Mouse (Mus musculus) intestine, postnatal 0 days (tissue): ENCODE results near the gene Pank4. TPM values are rescaled to one million over a fixed set of nuclear protein-coding genes. Genes with fewer than 3 reads are reported as not detected.

ENCODE experiments used
- ATAC-seq: fragments of 200-750 bp; cut with Nextera tagmentation; 2 replicates; pipeline ENCODE4 v1.8.0; 2017; ENCODE audit warnings: mild to moderate bottlenecking, moderate TSS enrichment, moderate library complexity
- H3K27ac ChIP-seq: fragments of 300-500 bp; sonication (generic); 2 replicates; pipeline ENCODE4 v1.5.1; 2014; ENCODE audit warnings: mild to moderate bottlenecking, low read depth, low read length, moderate library complexity
- H3K27me3 ChIP-seq: fragments of 300-500 bp; sonication (generic); replicated peaks from 2 replicates; pipeline ENCODE4 v1.6.1; 2014; ENCODE audit warnings: low read length, mixed read lengths; ENCODE audit not compliant: control insufficient read depth, insufficient read depth
- H3K36me3 ChIP-seq: fragments of 300-500 bp; sonication (generic); 2 replicates; pipeline ENCODE4 v1.6.1; 2014; ENCODE audit warnings: mild to moderate bottlenecking, moderate library complexity; ENCODE audit not compliant: control insufficient read depth, insufficient read depth
- H3K4me1 ChIP-seq: fragments of 300-500 bp; sonication (generic); replicated peaks from 2 replicates; pipeline ENCODE4 v1.6.1; 2014; ENCODE audit warnings: antibody characterized with exemption, low read length, mixed read lengths; ENCODE audit not compliant: control insufficient read depth, insufficient read depth
- H3K4me2 ChIP-seq: fragments of 300-500 bp; sonication (generic); replicated peaks from 2 replicates; pipeline ENCODE4 v1.6.1; 2014; ENCODE audit warnings: low read depth, mild to moderate bottlenecking, moderate library complexity
- H3K4me3 ChIP-seq: fragments of 300-500 bp; sonication (generic); 2 replicates; pipeline ENCODE4 v1.5.1; 2014; ENCODE audit warnings: low read depth, low read length
- H3K9ac ChIP-seq: fragments of 300-500 bp; sonication (generic); 2 replicates; pipeline ENCODE4 v1.6.1; 2014; ENCODE audit warnings: mild to moderate bottlenecking, low read depth, low read length
- H3K9me3 ChIP-seq: fragments of 300-500 bp; sonication (generic); 2 replicates; pipeline ENCODE4 v1.6.1; 2016; ENCODE audit warnings: mixed run types; ENCODE audit not compliant: control insufficient read depth
- CTCF ChIP-seq: sonication (generic); IDR thresholded peaks from 2 replicates; pipeline ENCODE4 v1.5.1; 2016; ENCODE audit warnings: low read depth, mild to moderate bottlenecking, control low read depth, antibody characterized with exemption, moderate library complexity
- WGBS: fragments of 180-500 bp; shearing (Covaris S2); extraction: QIAGEN DNeasy Blood & Tissue Kit; methylation state at CpG from one replicate; pipeline ENCODE4 v1.1.7; 2014; 5-methylcytosine and 5-hydroxymethylcytosine counted together
- polyA plus RNA-seq: library from polyadenylated mRNA; unstranded; fragments of >200 nt; fragmentation: Nextera tagmentation; extraction: Ambion mirVana; gene quantifications from 2 replicates; pipeline ENCODE4 v1.2.1, GENCODE M21; 2015

Gene Pank4
- polyA plus RNA-seq, 1 experiment from 2014 or later = 10.9 TPM

GRCm38 (mm10) chr4:154948066-154948939 is 15.6 kb upstream of the Pank4 start:
- Histone ChIP-seq H3K27me3 (peaks cover 40% of the 10 kb centered on the region), H3K4me3 (no peak overlapping the region), H3K27ac (no peak overlapping the region), H3K4me1 (no peaks in the 10 kb centered on the region), H3K9ac (no peak overlapping the region), H3K4me2 (no peak overlapping the region), H3K36me3 (no peaks in the 10 kb centered on the region), H3K9me3 (no peaks in the 10 kb centered on the region)
- no peak for TF ChIP-seq CTCF
- ATAC-seq = no peak
- 37% methylated on average over 14 of the region's 14 CpGs for WGBS

DNA sequence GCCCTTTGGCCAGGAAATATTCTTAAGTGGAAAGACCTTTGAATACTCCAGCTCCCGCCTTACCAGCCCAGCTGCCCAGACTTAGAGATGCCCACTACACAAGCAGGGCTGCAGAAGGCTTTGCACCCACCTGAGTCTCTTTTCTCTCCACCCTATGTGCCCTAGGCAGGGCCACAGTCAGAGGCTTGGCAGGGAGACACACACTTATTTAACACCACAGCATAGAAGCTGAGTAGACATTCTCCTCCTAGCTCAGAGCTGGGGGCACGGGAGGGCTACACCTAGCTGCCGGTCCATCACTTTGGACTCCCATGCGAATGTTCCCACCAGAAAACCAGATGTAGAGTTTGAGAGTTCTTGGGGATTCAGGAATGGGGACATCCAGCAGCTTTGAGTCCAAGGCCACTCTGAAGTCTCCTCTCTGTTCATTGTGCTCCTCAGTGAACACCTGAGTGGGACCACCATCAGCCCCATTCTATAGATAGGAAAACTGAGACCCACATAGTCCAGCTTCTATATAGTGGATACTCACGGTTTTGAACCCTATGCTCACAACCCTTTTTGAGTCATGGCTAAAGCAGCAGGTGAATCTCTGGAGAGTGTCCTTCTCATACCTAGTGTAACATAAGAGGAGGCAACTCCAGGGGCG is 14.9 kb upstream of the Pank4 start:
- no peak overlapping the region for H3K4me2 ChIP-seq
- no peak for TF ChIP-seq CTCF
- H3K27me3 ChIP-seq = peaks cover 48% of the 10 kb centered on the region
- ATAC-seq = no peak
- H3K4me1 ChIP-seq = no peaks in the 10 kb centered on the region
- H3K9me3 ChIP-seq = no peaks in the 10 kb centered on the region
- H3K27ac ChIP-seq = no peak overlapping the region
- 70% methylated on average over 6 of the region's 6 CpGs for WGBS
- H3K4me3 ChIP-seq = no peak overlapping the region
- no peaks in the 10 kb centered on the region for H3K36me3 ChIP-seq
- no peak overlapping the region for H3K9ac ChIP-seq

GRCm38 (mm10) chr4:154949589-154949982 is 14.3 kb upstream of the Pank4 start:
- Histone ChIP-seq H3K4me1 (no peaks in the 10 kb centered on the region), H3K9ac (no peak overlapping the region), H3K36me3 (no peaks in the 10 kb centered on the region), H3K27me3 (peaks cover 53% of the 10 kb centered on the region), H3K27ac (no peak overlapping the region), H3K4me2 (no peak overlapping the region), H3K9me3 (no peaks in the 10 kb centered on the region), H3K4me3 (no peak overlapping the region)
- no peak for ATAC-seq
- WGBS = 15% methylated on average over 16 of the region's 16 CpGs
- TF ChIP-seq CTCF = no peak

GRCm38 (mm10) chr4:154952461-154953241 is 11.3 kb upstream of the Pank4 start:
- H3K4me2 ChIP-seq = no peak overlapping the region
- no peaks in the 10 kb centered on the region for H3K36me3 ChIP-seq
- no peak for ATAC-seq
- no peaks in the 10 kb centered on the region for H3K9me3 ChIP-seq
- H3K4me1 ChIP-seq = no peaks in the 10 kb centered on the region
- no peak overlapping the region for H3K9ac ChIP-seq
- no peak for TF ChIP-seq CTCF
- H3K27ac ChIP-seq = no peak overlapping the region
- 1% methylated on average over 26 of the region's 26 CpGs for WGBS
- H3K27me3 ChIP-seq = peaks cover 65% of the 10 kb centered on the region
- no peak overlapping the region for H3K4me3 ChIP-seq

DNA sequence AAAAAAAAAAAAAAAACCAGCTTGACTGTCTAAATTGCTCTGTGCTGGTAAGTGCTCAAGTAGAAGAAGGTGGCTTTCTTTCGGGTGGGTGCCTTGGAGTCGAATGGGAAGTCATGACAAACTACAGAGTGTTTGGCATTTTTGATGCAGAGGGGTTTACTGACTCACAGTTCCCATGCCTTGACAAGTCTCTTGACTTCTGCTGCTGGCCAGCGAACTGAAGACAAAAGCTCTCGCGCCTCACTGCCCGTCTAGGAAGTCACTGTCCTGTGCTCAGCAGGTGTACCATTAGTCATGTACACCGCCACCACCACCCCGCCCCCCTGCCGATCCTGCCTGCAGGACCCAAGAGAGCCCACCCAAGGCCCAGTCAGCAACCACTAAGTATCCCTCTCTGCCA is 7.3 kb upstream of the Pank4 start:
- Histone ChIP-seq H3K4me1 (peaks cover 10% of the 10 kb centered on the region), H3K9me3 (no peaks in the 10 kb centered on the region), H3K27ac (no peak overlapping the region), H3K27me3 (peaks cover 80% of the 10 kb centered on the region), H3K36me3 (no peaks in the 10 kb centered on the region), H3K4me3 (no peak overlapping the region), H3K4me2 (no peak overlapping the region), H3K9ac (no peak overlapping the region)
- no peak for TF ChIP-seq CTCF
- no peak for ATAC-seq
- WGBS = 50% methylated on average over 9 of the region's 9 CpGs

DNA sequence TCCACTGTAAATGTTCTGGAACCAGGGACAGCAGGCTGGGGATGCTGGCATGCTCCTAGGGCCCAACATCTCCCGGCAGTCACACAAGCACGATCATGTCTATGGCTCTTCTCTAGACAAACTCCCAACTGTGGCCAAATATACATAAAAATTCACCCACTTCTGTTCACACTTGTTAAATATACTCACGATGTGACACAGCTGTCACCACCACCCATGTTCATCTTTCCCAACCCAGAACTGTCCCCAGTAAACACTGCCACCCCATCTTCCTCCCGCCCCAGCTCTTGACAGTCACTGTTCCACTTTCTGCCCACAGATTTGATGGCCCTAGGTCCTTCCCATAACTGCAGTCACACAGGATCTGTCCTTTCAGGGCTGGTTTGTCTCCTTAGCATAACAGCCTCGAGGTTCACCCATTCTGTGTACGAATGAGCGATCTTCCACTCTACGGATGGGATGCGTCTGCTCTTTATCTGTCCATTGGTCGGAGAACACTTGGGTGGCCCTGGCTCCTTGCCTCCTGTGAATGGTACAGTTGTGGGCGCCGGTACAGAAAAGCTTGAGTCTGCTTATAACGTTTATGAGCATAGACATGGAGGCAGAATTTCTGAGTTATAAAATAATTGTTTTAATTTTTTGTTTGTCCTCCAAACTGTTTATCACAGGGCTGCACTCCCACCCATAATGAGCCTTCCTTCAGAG is 6.5 kb upstream of the Pank4 start:
- WGBS = 53% methylated on average over 13 of the region's 13 CpGs

More for the DNA sequence above, 6.5 kb upstream of the Pank4 start:
- no peak for ATAC-seq
- Histone ChIP-seq H3K4me1 (peaks cover 11% of the 10 kb centered on the region), H3K9ac (no peak overlapping the region), H3K4me2 (no peak overlapping the region), H3K9me3 (no peaks in the 10 kb centered on the region), H3K27me3 (peaks cover 81% of the 10 kb centered on the region), H3K36me3 (no peaks in the 10 kb centered on the region), H3K4me3 (no peak overlapping the region), H3K27ac (no peak overlapping the region)
- no peak for TF ChIP-seq CTCF
